Mouse (Mus musculus) megakaryocyte, adult 5-6 weeks (primary cell): ENCODE data around the gene Ssxb5. TPM values are rescaled to one million over a fixed set of nuclear protein-coding genes. Genes with fewer than 3 reads are reported as not detected.
"Not testable (repeated sequence)": the region's sequence is repeated elsewhere in the genome, so short reads cannot be mapped to it uniquely, and the experiment has no call there.

Experiments used
- ATAC-seq: 2 replicates; pipeline ENCODE4 v1.8.0; 2016; ENCODE audit warnings: mild to moderate bottlenecking, inconsistent platforms; ENCODE audit not compliant: poor library complexity, severe bottlenecking
- total RNA-seq, 2 experiments: library from RNA; stranded (forward) in 1 of 2; stranded (reverse) in 1 of 2; fragments of 153-499, 151-499 nt in 1 of 2; fragments of 221-1000, 200-1000 nt in 1 of 2; gene quantifications; 2 replicates each; pipeline versions ENCODE4 v1.2.3 to v1.2.4; 2015 to 2017

The Ssxb5 gene
- total RNA-seq (2015) = not detected in 2 replicates
- not detected in 2 replicates for total RNA-seq (2017)

DNA sequence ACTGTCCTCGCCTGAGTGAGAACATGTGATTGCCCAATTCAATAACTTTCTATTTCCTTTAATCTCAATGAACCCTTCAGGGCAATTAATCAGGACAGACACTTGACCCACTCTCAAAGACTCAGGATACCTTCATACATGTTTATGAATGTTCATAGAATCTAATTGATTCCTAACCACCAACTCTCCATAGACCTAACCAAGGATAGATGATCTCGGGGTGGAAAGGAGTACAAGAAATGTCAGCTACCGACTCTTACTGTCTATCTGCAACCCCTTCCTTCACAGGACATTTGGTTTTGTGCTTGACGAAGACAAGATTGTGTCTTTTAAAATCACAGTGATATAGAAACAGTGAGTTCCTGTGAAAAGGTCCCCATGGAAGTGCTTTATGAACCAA, at the start of gene Ssxb5:
Gene Ssxb5 (plus strand): TSS at position 301 of the 400 bp plus-strand sequence.
- not testable (repeated sequence) for ATAC-seq

- ATAC-seq = no peak
Observed at GRCm38 (mm10) chrX:8832043-8832442, 28.6 kb downstream of the Ssxb5 start.

DNA sequence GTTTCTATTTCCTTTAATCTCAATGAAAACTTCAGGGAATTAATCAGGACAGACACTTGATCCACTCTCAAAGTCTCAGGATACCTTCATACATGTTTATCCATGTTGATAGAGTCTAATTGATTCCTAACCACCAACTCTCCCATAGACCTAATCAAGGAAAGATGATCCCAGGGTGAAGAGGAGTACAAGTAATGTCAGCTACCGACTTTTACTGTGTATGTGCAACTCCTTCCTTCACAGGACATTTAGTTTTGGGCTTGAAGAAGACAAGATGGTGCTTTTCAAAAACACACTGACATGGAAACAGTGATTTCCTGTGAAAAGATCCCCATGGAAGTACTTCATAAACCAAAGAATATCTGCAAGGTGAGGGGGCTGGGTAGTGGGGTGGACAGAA, 40.2 kb downstream of the Ssxb5 start, which contains the start of gene Gm6592:
Gene Gm6592 (plus strand): TSS at position 301 of the 400 bp plus-strand sequence.
- ATAC-seq = no peak

GRCm38 (mm10) chrX:8852486-8852885, 49.0 kb downstream of the Ssxb5 start:
- ATAC-seq = no peak

Other genes starting within 250 kb of the Ssxb5 start
- not detected in 2 replicates for gene Ssxb3, start 211.9 kb upstream of the Ssxb5 start, total RNA-seq (2015)
- not detected in 2 replicates for gene Ssxb3, start 211.9 kb upstream of the Ssxb5 start, total RNA-seq (2017)
- gene Ssxb8, start 112.8 kb upstream of the Ssxb5 start, total RNA-seq (2015) = not detected in 2 replicates
- gene Ssxb8, start 112.8 kb upstream of the Ssxb5 start, total RNA-seq (2017) = not detected in 2 replicates
- gene Ssx9, start 55.3 kb upstream of the Ssxb5 start, total RNA-seq (2015) = not detected in 2 replicates
- gene Ssx9, start 55.3 kb upstream of the Ssxb5 start, total RNA-seq (2017) = not detected in 2 replicates
- not detected in 2 replicates for gene Gm6592, start 40.3 kb downstream of the Ssxb5 start, total RNA-seq (2015)
- not detected in 2 replicates for gene Gm6592, start 40.3 kb downstream of the Ssxb5 start, total RNA-seq (2017)
- gene Gm5751, start 70.6 kb downstream of the Ssxb5 start, total RNA-seq (2015) = not detected in 2 replicates
- gene Gm5751, start 70.6 kb downstream of the Ssxb5 start, total RNA-seq (2017) = not detected in 2 replicates
- 0.57 TPM in 1 of 2 replicates, not detected in the other for gene B630019K06Rik, start 88.7 kb downstream of the Ssxb5 start, total RNA-seq (2015)
- gene B630019K06Rik, start 88.7 kb downstream of the Ssxb5 start, total RNA-seq (2017) = not detected in 2 replicates
- gene Fthl17b, start 159.3 kb downstream of the Ssxb5 start, total RNA-seq (2015) = not detected in 2 replicates
- not detected in 2 replicates for gene Fthl17b, start 159.3 kb downstream of the Ssxb5 start, total RNA-seq (2017)
- gene Fthl17c, start 172.9 kb downstream of the Ssxb5 start, total RNA-seq (2015) = not detected in 2 replicates
- not detected in 2 replicates for gene Fthl17c, start 172.9 kb downstream of the Ssxb5 start, total RNA-seq (2017)
- not detected in 2 replicates for gene Fthl17d, start 183.1 kb downstream of the Ssxb5 start, total RNA-seq (2015)
- not detected in 2 replicates for gene Fthl17d, start 183.1 kb downstream of the Ssxb5 start, total RNA-seq (2017)
- gene Fthl17e, start 229.8 kb downstream of the Ssxb5 start, total RNA-seq (2015) = not detected in 2 replicates
- not detected in 2 replicates for gene Fthl17e, start 229.8 kb downstream of the Ssxb5 start, total RNA-seq (2017)